Mouse (Mus musculus) ovary, postnatal 10 days (tissue): ENCODE measurements around the gene Max.
A peak's percentile ranks its signal among the peaks of the same experiment; 100 is the strongest.

Source experiments
- DNase-seq: peaks from one replicate; pipeline ENCODE4 v3.0.0; 2022; ENCODE audit warnings: low spot score

Gene Max

GRCm38 (mm10) chr12:76954698-76955423, 7.1 kb downstream of the Max start:
- DNase-seq: peak; percentile 60

GRCm38 (mm10) chr12:76953750-76954363, 8.1 kb downstream of the Max start:
- no peak for DNase-seq

GRCm38 (mm10) chr12:76950330-76950729, 11.7 kb downstream of the Max start:
- DNase-seq: no peak

- DNase-seq: no peak
Measured at GRCm38 (mm10) chr12:76948781-76949180, 13.2 kb downstream of the Max start.

- no peak for DNase-seq
Measured at GRCm38 (mm10) chr12:76948185-76948584, 13.8 kb downstream of the Max start.

- no peak for DNase-seq
Measured at GRCm38 (mm10) chr12:76947487-76947886, 14.5 kb downstream of the Max start.

- DNase-seq: no peak
Measured at GRCm38 (mm10) chr12:76943466-76943865, 18.5 kb downstream of the Max start.

- no peak for DNase-seq
Measured at GRCm38 (mm10) chr12:76943046-76943445, 19.0 kb downstream of the Max start.

- no peak for DNase-seq
Measured at GRCm38 (mm10) chr12:76942476-76942875, 19.5 kb downstream of the Max start.

- DNase-seq: no peak
Measured at GRCm38 (mm10) chr12:76941524-76941923, 20.5 kb downstream of the Max start.

GRCm38 (mm10) chr12:76938013-76938412, 24.0 kb downstream of the Max start:
- DNase-seq: no peak

GRCm38 (mm10) chr12:76936211-76936610, 25.8 kb downstream of the Max start:
- no peak for DNase-seq

- no peak for DNase-seq
Measured at GRCm38 (mm10) chr12:76934438-76934837, 27.6 kb downstream of the Max start.

- DNase-seq: no peak
Measured at GRCm38 (mm10) chr12:76932688-76933060, 29.3 kb downstream of the Max start.

GRCm38 (mm10) chr12:76931739-76932687, 30.0 kb downstream of the Max start:
- no peak for DNase-seq

GRCm38 (mm10) chr12:76930177-76930576, 31.8 kb downstream of the Max start:
- no peak for DNase-seq

- DNase-seq: no peak
Measured at GRCm38 (mm10) chr12:76927539-76927938, 34.5 kb downstream of the Max start.

- DNase-seq: no peak
Measured at GRCm38 (mm10) chr12:76927012-76927411, 35.0 kb downstream of the Max start.

GRCm38 (mm10) chr12:76926338-76926945, 35.6 kb downstream of the Max start:
- DNase-seq: no peak

- DNase-seq: no peak
Measured at GRCm38 (mm10) chr12:76924904-76925604, 36.9 kb downstream of the Max start.

GRCm38 (mm10) chr12:76923118-76923517, 38.9 kb downstream of the Max start:
- DNase-seq: no peak

GRCm38 (mm10) chr12:76920990-76921389, 41.0 kb downstream of the Max start:
- no peak for DNase-seq
